Mouse (Mus musculus) T-helper 17 cell (primary cell): ENCODE measurements around the gene Ccdc15.

Experiments used
- in situ Hi-C, 2 experiments: fragments of 300-600 bp; cut with MboI, MseI; formaldehyde crosslinking; loops; 1 replicate in 1 of 2; 2 replicates in 1 of 2; pipeline ENCODE4 v1.15.1; 2025; ENCODE audit warnings: high pct_unique_total_duplicates in 2 of 2

Ccdc15 gene

DNA sequence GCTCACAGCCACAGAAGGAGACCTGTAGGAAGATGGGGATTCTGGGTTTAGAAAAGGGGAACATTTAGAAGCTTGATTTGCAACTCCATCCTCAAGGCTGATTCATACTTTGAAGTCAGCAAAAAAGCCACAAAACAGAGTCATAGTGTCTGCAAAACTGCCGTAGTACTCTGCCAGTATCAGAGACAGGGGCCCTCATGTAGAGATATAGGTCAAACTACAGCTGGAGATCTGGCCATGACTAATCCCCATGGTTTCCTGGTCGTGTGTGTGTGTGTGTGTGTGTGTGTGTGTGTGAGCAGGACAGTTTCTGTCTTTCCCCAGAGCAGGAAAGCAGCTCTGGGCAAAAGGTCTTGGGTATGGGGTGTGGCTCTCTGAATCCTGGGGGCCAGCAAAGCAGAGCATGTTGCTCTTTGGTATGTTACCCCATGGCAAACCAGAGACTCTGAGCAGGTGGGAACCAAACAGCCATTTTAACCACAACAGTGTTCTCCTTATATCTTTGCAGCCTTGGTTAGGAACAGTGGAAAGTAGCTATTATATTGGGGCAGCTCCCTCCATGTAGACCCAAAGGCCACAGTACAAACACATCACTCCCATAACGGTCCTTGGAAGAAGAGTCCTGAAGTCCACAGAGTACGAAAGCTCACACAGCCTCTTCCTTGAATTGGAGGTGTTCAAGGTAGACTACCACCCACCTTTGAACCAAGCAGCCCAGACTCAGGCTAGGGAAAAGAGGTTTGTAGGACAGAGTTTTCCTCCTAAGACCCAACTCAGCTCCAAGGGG is 112.1 kb downstream of the Ccdc15 start:
- in situ Hi-C loops = loop anchor here in 1 of 2 experiments (25.0 kb wide), 1 partner anchor 1674 kb away; the partner anchor contains the start of genes Ddx25, Hyls1, Pate2 and Pus3

DNA sequence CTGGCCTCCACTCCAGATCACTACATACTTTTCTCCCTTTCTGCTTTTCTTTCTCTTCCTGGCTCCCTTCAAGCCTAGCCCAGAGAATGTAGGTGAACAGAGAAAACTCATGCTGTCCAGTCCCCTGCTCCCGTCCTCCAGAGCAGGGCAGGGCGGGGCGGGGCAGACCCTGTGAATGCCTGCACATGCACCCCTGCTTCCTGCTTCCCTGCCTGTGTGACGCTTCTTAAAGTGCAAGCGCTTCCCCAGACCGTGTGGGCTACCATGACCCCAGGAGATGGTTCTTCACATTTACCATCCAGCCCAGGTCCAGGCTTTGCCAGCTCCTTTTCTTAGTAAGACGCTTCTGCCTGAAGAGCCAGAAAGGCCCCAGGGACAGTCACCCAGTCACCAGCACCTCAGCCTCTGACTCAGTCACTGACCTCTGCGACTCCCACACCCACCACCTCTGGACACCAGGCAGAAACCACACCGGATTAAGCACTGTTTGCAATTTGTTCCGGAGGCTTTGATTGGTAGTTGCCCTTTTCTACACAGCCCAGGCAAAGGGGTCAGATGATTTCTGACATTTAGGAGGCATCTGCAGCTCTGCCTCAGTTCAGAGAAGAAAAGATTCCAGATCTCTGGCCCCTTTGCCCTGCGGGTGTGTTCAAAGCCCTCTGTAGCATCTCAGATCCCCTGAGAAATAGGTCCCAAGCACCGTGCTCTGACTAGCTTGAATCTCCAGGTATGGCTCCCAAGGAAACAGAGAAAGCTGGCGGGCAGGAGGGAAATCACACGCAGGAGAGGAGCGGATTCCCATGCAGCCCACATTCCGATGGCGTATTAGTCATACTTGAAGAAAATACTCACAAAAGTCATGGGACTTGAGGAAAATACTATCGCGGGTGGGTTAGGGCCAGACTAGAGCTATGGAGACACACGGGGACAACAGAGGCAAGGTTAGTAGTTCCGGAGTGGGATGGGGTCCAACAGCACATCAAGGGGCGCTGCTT is 115.7 kb downstream of the Ccdc15 start:
- in situ Hi-C loops = loop anchor here in 1 of 2 experiments (5.0 to 25.0 kb wide), 2 partner anchors 195 to 1670 kb away; partner anchors contain the start of genes Ddx25, Hyls1, Pate2 and Pus3

DNA sequence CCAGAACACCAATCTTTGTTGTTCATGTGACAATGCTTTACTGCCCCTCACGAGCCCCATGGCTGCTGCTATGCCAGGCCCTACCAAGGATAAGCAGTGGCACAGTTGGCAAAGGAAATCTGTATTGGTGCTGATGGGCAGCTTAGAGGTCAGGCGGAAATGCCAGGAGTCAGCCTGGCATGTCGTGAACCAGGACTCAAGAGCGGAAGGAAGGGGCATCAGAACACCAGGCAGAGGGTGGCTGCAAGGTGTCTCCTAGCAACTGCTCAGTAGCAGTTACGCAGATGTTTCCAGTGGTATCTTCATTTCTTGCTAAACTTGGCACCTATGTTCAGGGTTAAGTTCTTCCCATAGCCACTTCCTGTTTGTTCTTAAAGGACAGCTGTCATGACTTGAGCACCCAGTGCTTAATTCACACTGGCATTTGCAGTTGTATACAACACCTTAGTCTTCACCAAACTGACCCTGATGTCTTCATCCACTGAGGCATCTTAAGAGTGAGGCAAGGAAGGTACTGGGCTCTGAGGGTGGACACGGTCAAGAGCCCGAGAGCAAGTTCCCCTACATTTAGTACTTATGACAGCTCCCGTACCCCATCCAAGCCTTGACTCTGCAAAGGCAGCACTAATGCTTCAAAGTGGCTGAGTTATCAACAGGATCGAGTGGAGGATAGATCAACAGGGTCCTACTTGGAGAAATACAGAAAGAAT is 117.6 kb downstream of the Ccdc15 start:
- in situ Hi-C loops = loop anchor here in 1 of 2 experiments (5.0 to 25.0 kb wide), 2 partner anchors 193 to 1668 kb away; partner anchors contain the start of genes Ddx25, Hyls1, Pate2 and Pus3

DNA sequence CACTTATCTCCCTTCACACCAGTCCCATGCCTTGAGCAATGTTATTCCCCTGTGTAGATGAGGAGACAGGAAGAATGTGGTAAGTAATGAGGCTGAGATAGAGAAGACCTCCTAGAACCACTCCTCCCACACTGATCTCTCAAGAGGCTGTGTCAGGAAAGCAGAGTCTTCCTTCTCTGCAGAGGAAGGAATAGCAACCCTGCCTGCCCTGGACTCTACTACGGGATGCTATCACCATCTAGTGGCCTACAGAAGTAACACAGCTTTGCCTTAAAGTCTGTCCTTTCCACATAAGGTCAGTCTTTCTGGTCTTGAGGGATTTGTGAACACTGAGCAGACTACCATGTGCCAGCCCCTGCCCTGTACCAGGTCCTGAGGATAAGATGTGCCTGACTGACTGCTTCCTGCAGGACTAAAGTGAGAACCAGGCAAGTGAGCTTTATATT is 118.3 kb downstream of the Ccdc15 start:
- in situ Hi-C loops = loop anchor here (5.0 to 25.0 kb wide), 5 partner anchors 53 to 1668 kb away; partner anchors contain the start of genes Ddx25 (in 1 of the 2), Hyls1 (in 1 of the 2), Pate2 (in 1 of the 2) and Pus3 (in 1 of the 2)
